ENCODE assay signal across 8 mouse cellular contexts in the genomic region with DNA sequence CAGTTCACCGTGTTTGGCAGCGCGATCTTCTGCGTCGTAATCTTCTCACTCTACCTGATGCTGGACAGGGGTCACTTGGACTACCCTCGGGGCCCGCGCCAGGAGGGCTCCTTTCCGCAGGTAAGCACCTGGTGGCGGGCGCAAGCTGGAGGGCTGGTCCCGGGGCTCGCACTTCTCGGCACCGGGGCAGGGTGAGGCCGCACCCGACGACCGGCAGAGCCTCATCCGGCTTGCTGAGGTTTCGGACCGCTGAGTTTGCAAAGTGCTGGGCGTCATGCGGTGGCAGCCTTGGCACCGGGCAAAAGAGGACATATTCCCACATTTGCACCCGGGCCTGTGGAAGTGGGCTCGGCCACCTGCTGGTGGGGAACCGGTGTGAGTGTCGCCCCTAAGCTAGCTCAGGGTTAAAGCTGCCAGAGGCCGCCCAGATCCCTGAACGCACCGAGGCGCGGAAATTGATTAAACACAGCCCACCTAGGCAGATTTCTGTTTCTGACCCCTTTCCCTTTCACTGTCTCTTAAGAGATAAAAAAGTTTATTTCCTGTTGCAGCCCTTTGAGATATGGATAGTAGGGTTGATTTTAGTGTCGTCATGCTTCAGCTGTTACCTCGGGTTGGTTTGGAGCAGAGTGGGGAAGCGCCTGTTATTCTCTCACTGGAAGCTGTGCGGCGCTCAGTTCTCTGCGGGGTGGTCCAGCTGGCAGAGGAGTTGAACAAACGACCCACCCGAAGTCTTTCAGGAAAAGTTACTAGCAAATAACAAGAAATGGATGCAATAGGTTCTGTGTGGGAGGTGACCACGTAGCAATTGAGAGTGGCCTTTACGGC. TPM values are rescaled to one million over a fixed set of nuclear protein-coding genes. Genes with fewer than 3 reads are reported as not detected.
DNase-seq lines count a peak whose midpoint lies in the region; ATAC-seq lines count a peak whose summit lies in the region.

No protein-coding gene starts in this region.

- peak overlapping the region; percentile 94 for H3K4me2 ChIP-seq in forebrain, embryonic 16.5 days (ENCODE audit: low read length)

- peak overlapping the region; percentile 83 for H3K9ac ChIP-seq in forebrain, embryonic 16.5 days (replicated peaks; ENCODE audit: low read depth, low read length)

- H3K9me3 ChIP-seq in forebrain, embryonic 16.5 days (ENCODE audit: control insufficient read depth, low read length): no peaks in the 10 kb centered on the region; the same call in 1 of the 2 replicates

- no peak overlapping the region for H3K27ac ChIP-seq in forebrain, embryonic 16.5 days (ENCODE audit: low read length)

- H3K36me3 ChIP-seq in forebrain, embryonic 16.5 days (ENCODE audit: control insufficient read depth, insufficient read depth): no peaks in the 10 kb centered on the region

- peak; percentile 36 for ATAC-seq in forebrain, embryonic 16.5 days

- no peaks in the 10 kb centered on the region for H3K27me3 ChIP-seq in forebrain, embryonic 16.5 days (replicated peaks; ENCODE audit: control insufficient read depth, insufficient read depth, low read length)

- peak; percentile 83 for DNase-seq in NIH3T3 (ENCODE audit: low read depth)
- DNase-seq in cerebellum, adult 18-20 months: peak; percentile 48 to 62
- peak; percentile 76 for DNase-seq in heart, postnatal 4 days
- DNase-seq in layer of hippocampus, postnatal 14 days (ENCODE audit: low spot score in 2 of 2): peak; percentile 48 to 50
- DNase-seq in lung, postnatal 4 days: peak; percentile 77 to 78
- peak; percentile 78 to 81 for DNase-seq in right cerebral cortex, postnatal 10 days (ENCODE audit: low spot score in 2 of 2)
- DNase-seq in urinary bladder, postnatal 36 days (ENCODE audit: low spot score in 2 of 2): peak; percentile 49 to 52

- peak overlapping the region; percentile 86 for H3K4me3 ChIP-seq in forebrain, embryonic 16.5 days (replicated peaks; ENCODE audit: low read length)

- peaks cover 14% of the 10 kb centered on the region for H3K4me1 ChIP-seq in forebrain, embryonic 16.5 days (replicated peaks; ENCODE audit: control insufficient read depth, insufficient read depth, low read length)

- 1% methylated on average over 44 of the region's 44 CpGs for WGBS in forebrain, embryonic 16.5 days

RNA-seq across cellular contexts. Expression of a gene that starts 1.4 kb away (rescaled TPM):
- 3.9 and 4.4 TPM in 2 replicates for polyA plus RNA-seq in forebrain, embryonic 16.5 days (2015; fragmentation: Nextera tagmentation; extraction: Ambion mirVana)
- 10 to 100 TPM; 30.7 to 31.0 TPM for total RNA-seq in heart, postnatal 4 days (2021)
- 10 to 100 TPM; 14.2 to 18.8 TPM for total RNA-seq in layer of hippocampus, postnatal 14 days (2021)
